Mouse (Mus musculus): Measurements from ENCODE around the gene Ncbp1. TPM values are rescaled to one million over a fixed set of nuclear protein-coding genes. Genes with fewer than 3 reads are reported as not detected.

The Ncbp1 gene
- polyA plus RNA-seq, 1 experiment from 2014 or later = 107 TPM

- peak overlapping the region; percentile 87 for H3K4me2 ChIP-seq
- no peaks in the 10 kb centered on the region for H3K9me3 ChIP-seq (replicated peaks)
- peaks cover 28% of the 10 kb centered on the region for H3K4me1 ChIP-seq
- H3K4me3 ChIP-seq = peak overlapping the region; percentile 93
- 9% methylated on average over 17 of the region's 17 CpGs for WGBS
- H3K36me3 ChIP-seq (ENCODE audit: poor library complexity, severe bottlenecking) = peaks cover 27% of the 10 kb centered on the region
- H3K9ac ChIP-seq = peak overlapping the region; percentile 96
- H3K27me3 ChIP-seq = no peaks in the 10 kb centered on the region
- peak overlapping the region; percentile 97 for H3K27ac ChIP-seq
- ATAC-seq = peak; percentile 86
Observed at GRCm38 (mm10) chr4:46137629-46138286, 655 bp upstream of the Ncbp1 start.

GRCm38 (mm10) chr4:46144323-46144722 is 5.9 kb downstream of the Ncbp1 start:
- no peaks in the 10 kb centered on the region for H3K27me3 ChIP-seq
- no peak overlapping the region for H3K4me3 ChIP-seq
- peaks cover 36% of the 10 kb centered on the region for H3K36me3 ChIP-seq (ENCODE audit: poor library complexity, severe bottlenecking)
- peaks cover 14% of the 10 kb centered on the region for H3K4me1 ChIP-seq
- no peak for ATAC-seq
- no peak overlapping the region for H3K4me2 ChIP-seq
- 72% methylated on average over 3 of the region's 3 CpGs for WGBS
- no peak overlapping the region for H3K27ac ChIP-seq
- no peaks in the 10 kb centered on the region for H3K9me3 ChIP-seq (replicated peaks)
- H3K9ac ChIP-seq = no peak overlapping the region

GRCm38 (mm10) chr4:46146881-46147280 is 8.5 kb downstream of the Ncbp1 start:
- Histone ChIP-seq H3K36me3 (ENCODE audit: poor library complexity, severe bottlenecking) (peaks cover 58% of the 10 kb centered on the region), H3K4me3 (no peak overlapping the region), H3K27me3 (no peaks in the 10 kb centered on the region), H3K4me1 (no peaks in the 10 kb centered on the region), H3K27ac (no peak overlapping the region), H3K9ac (no peak overlapping the region), H3K4me2 (no peak overlapping the region), H3K9me3 (replicated peaks) (no peaks in the 10 kb centered on the region)
- WGBS = 72% methylated on average over 1 of the region's 1 CpGs
- no peak for ATAC-seq

- Histone ChIP-seq H3K4me2 (no peak overlapping the region), H3K36me3 (ENCODE audit: poor library complexity, severe bottlenecking) (peaks cover 90% of the 10 kb centered on the region), H3K27ac (no peak overlapping the region), H3K9ac (no peak overlapping the region), H3K4me1 (no peaks in the 10 kb centered on the region), H3K4me3 (no peak overlapping the region), H3K27me3 (no peaks in the 10 kb centered on the region), H3K9me3 (replicated peaks) (no peaks in the 10 kb centered on the region)
- no peak for ATAC-seq
- 95% methylated on average over 12 of the region's 12 CpGs for WGBS
Observed at GRCm38 (mm10) chr4:46151903-46152544, 13.6 kb downstream of the Ncbp1 start.

- Histone ChIP-seq H3K4me2 (no peak overlapping the region), H3K9ac (no peak overlapping the region), H3K27me3 (no peaks in the 10 kb centered on the region), H3K4me1 (no peaks in the 10 kb centered on the region), H3K36me3 (ENCODE audit: poor library complexity, severe bottlenecking) (peaks cover 94% of the 10 kb centered on the region), H3K4me3 (no peak overlapping the region), H3K9me3 (replicated peaks) (no peaks in the 10 kb centered on the region), H3K27ac (no peak overlapping the region)
- WGBS = 89% methylated on average over 2 of the region's 2 CpGs
- ATAC-seq = no peak
Observed at GRCm38 (mm10) chr4:46164027-46164426, 25.6 kb downstream of the Ncbp1 start.

GRCm38 (mm10) chr4:46165831-46166230 is 27.4 kb downstream of the Ncbp1 start:
- Histone ChIP-seq H3K36me3 (ENCODE audit: poor library complexity, severe bottlenecking) (peaks cover 95% of the 10 kb centered on the region), H3K9me3 (replicated peaks) (no peaks in the 10 kb centered on the region), H3K4me2 (no peak overlapping the region), H3K9ac (no peak overlapping the region), H3K27me3 (no peaks in the 10 kb centered on the region), H3K27ac (no peak overlapping the region), H3K4me1 (no peaks in the 10 kb centered on the region), H3K4me3 (no peak overlapping the region)
- no peak for ATAC-seq
- WGBS = 90% methylated on average over 5 of the region's 5 CpGs

GRCm38 (mm10) chr4:46171761-46172160 is 33.3 kb downstream of the Ncbp1 start:
- ATAC-seq = no peak
- no peak overlapping the region for H3K27ac ChIP-seq
- WGBS = 90% methylated on average over 7 of the region's 7 CpGs
- H3K27me3 ChIP-seq = no peaks in the 10 kb centered on the region
- peaks cover 97% of the 10 kb centered on the region for H3K36me3 ChIP-seq (ENCODE audit: poor library complexity, severe bottlenecking)
- H3K4me3 ChIP-seq = no peak overlapping the region
- no peaks in the 10 kb centered on the region for H3K9me3 ChIP-seq (replicated peaks)
- no peak overlapping the region for H3K9ac ChIP-seq
- H3K4me1 ChIP-seq = no peaks in the 10 kb centered on the region
- no peak overlapping the region for H3K4me2 ChIP-seq

- H3K27ac ChIP-seq = no peak overlapping the region
- no peaks in the 10 kb centered on the region for H3K27me3 ChIP-seq
- H3K4me1 ChIP-seq = no peaks in the 10 kb centered on the region
- no peak overlapping the region for H3K4me3 ChIP-seq
- WGBS = 76% methylated on average over 4 of the region's 4 CpGs
- H3K9me3 ChIP-seq (replicated peaks) = no peaks in the 10 kb centered on the region
- ATAC-seq = no peak
- H3K9ac ChIP-seq = no peak overlapping the region
- no peak overlapping the region for H3K4me2 ChIP-seq
- peaks cover 96% of the 10 kb centered on the region for H3K36me3 ChIP-seq (ENCODE audit: poor library complexity, severe bottlenecking)
Observed at GRCm38 (mm10) chr4:46176313-46176712, 37.9 kb downstream of the Ncbp1 start.

GRCm38 (mm10) chr4:46177018-46177417 is 38.6 kb downstream of the Ncbp1 start:
- Histone ChIP-seq H3K4me2 (no peak overlapping the region), H3K36me3 (ENCODE audit: poor library complexity, severe bottlenecking) (peaks cover 96% of the 10 kb centered on the region), H3K9ac (no peak overlapping the region), H3K27ac (no peak overlapping the region), H3K27me3 (no peaks in the 10 kb centered on the region), H3K4me3 (no peak overlapping the region), H3K4me1 (no peaks in the 10 kb centered on the region), H3K9me3 (replicated peaks) (no peaks in the 10 kb centered on the region)
- WGBS = 73% methylated on average over 5 of the region's 5 CpGs
- ATAC-seq = no peak

GRCm38 (mm10) chr4:46177496-46177895 is 39.1 kb downstream of the Ncbp1 start:
- peaks cover 96% of the 10 kb centered on the region for H3K36me3 ChIP-seq (ENCODE audit: poor library complexity, severe bottlenecking)
- H3K9ac ChIP-seq = no peak overlapping the region
- WGBS = 88% methylated on average over 7 of the region's 7 CpGs
- H3K4me3 ChIP-seq = no peak overlapping the region
- ATAC-seq = no peak
- H3K27ac ChIP-seq = no peak overlapping the region
- no peak overlapping the region for H3K4me2 ChIP-seq
- H3K4me1 ChIP-seq = no peaks in the 10 kb centered on the region
- H3K9me3 ChIP-seq (replicated peaks) = no peaks in the 10 kb centered on the region
- H3K27me3 ChIP-seq = no peaks in the 10 kb centered on the region

- H3K36me3 ChIP-seq (ENCODE audit: poor library complexity, severe bottlenecking) = peaks cover 96% of the 10 kb centered on the region
- H3K9ac ChIP-seq = no peak overlapping the region
- WGBS = 76% methylated on average over 6 of the region's 6 CpGs
- ATAC-seq = no peak
- no peaks in the 10 kb centered on the region for H3K4me1 ChIP-seq
- H3K9me3 ChIP-seq (replicated peaks) = no peaks in the 10 kb centered on the region
- no peaks in the 10 kb centered on the region for H3K27me3 ChIP-seq
- no peak overlapping the region for H3K27ac ChIP-seq
- H3K4me2 ChIP-seq = no peak overlapping the region
- no peak overlapping the region for H3K4me3 ChIP-seq
Observed at GRCm38 (mm10) chr4:46181168-46181567, 42.8 kb downstream of the Ncbp1 start.

- Histone ChIP-seq H3K9me3 (replicated peaks) (no peaks in the 10 kb centered on the region), H3K4me3 (no peak overlapping the region), H3K4me1 (no peaks in the 10 kb centered on the region), H3K36me3 (ENCODE audit: poor library complexity, severe bottlenecking) (peaks cover 91% of the 10 kb centered on the region), H3K27me3 (no peaks in the 10 kb centered on the region), H3K9ac (no peak overlapping the region), H3K4me2 (no peak overlapping the region), H3K27ac (no peak overlapping the region)
- ATAC-seq = no peak
- 90% methylated on average over 7 of the region's 7 CpGs for WGBS
Observed at GRCm38 (mm10) chr4:46182181-46182580, 43.8 kb downstream of the Ncbp1 start.

- H3K9ac ChIP-seq = no peak overlapping the region
- no peaks in the 10 kb centered on the region for H3K4me1 ChIP-seq
- no peak for ATAC-seq
- no peak overlapping the region for H3K27ac ChIP-seq
- H3K27me3 ChIP-seq = no peaks in the 10 kb centered on the region
- 69% methylated on average over 8 of the region's 8 CpGs for WGBS
- H3K36me3 ChIP-seq (ENCODE audit: poor library complexity, severe bottlenecking) = peaks cover 87% of the 10 kb centered on the region
- H3K4me2 ChIP-seq = no peak overlapping the region
- H3K9me3 ChIP-seq (replicated peaks) = no peaks in the 10 kb centered on the region
- no peak overlapping the region for H3K4me3 ChIP-seq
Observed at GRCm38 (mm10) chr4:46185423-46185822, 47.0 kb downstream of the Ncbp1 start.
